Comparison of ENCODE assay signal across 34 mouse cellular contexts in genomic region chr19:58099539-58099938, GRCm38 (mm10).
"Had no signal": no experiment of that assay in that cellular context is flagged by ENCODE, and none has a peak within 500 bp of the region (broad histone marks: within the 10 kb centered on the region; RNA-seq: fewer than 3 reads in every experiment).

No protein-coding gene starts in this region.

- H3K27me3 ChIP-seq: heart, embryonic 12.5 days; heart, embryonic 13.5 days; heart, embryonic 15.5 days; hindbrain, embryonic 12.5 days; hindbrain, embryonic 13.5 days; hindbrain, embryonic 15.5 days; intestine, embryonic 15.5 days; kidney, embryonic 15.5 days had no signal

- H3K9me3 ChIP-seq: heart, embryonic 15.5 days; hindbrain, embryonic 10.5 days; hindbrain, embryonic 12.5 days; hindbrain, embryonic 13.5 days; hindbrain, embryonic 15.5 days; intestine, embryonic 15.5 days; kidney, embryonic 15.5 days had no signal

- H3K4me2 ChIP-seq: heart, embryonic 11.5 days; heart, embryonic 12.5 days; heart, embryonic 13.5 days; heart, embryonic 15.5 days; hindbrain, embryonic 12.5 days; hindbrain, embryonic 13.5 days; hindbrain, embryonic 14.5 days; hindbrain, embryonic 15.5 days; intestine, embryonic 15.5 days; kidney, embryonic 15.5 days had no signal

- DNase-seq: heart, postnatal 10 days; heart, postnatal 14 days; heart, postnatal 36 days; heart, postnatal 4 days; kidney, adult 11 months; kidney, adult 18-20 months; kidney, adult 2 months; kidney, adult 8-10 months; kidney, adult 9 months; kidney, postnatal 10 days; kidney, postnatal 14 days; kidney, postnatal 25 days; kidney, postnatal 36 days; kidney, postnatal 4 days; layer of hippocampus, adult 9-11 months; layer of hippocampus, postnatal 36 days had no signal

- H3K4me1 ChIP-seq: hindbrain, embryonic 15.5 days had no signal

- H3K27ac ChIP-seq: heart, embryonic 13.5 days; heart, embryonic 15.5 days; hindbrain, embryonic 10.5 days; hindbrain, embryonic 12.5 days; hindbrain, embryonic 13.5 days; hindbrain, embryonic 14.5 days; hindbrain, embryonic 15.5 days; hindbrain, postnatal 0 days; intestine, embryonic 15.5 days; kidney, embryonic 15.5 days; kidney, postnatal 0 days; layer of hippocampus, adult 2 months had no signal

- H3K4me3 ChIP-seq: heart, embryonic 12.5 days; heart, embryonic 13.5 days; heart, embryonic 15.5 days; hindbrain, embryonic 10.5 days; hindbrain, embryonic 12.5 days; hindbrain, embryonic 13.5 days; hindbrain, embryonic 15.5 days; intestine, embryonic 15.5 days; kidney, embryonic 15.5 days; layer of hippocampus, adult 2 months had no signal

- ATAC-seq: hindbrain, embryonic 16.5 days; hindbrain, postnatal 0 days; inflammation-experienced regulatory T-cells, adult 6 months; intestine, embryonic 15.5 days; intestine, embryonic 16.5 days; intestine, postnatal 0 days had no signal

- H3K9ac ChIP-seq: heart, embryonic 12.5 days; heart, embryonic 13.5 days; heart, embryonic 15.5 days; hindbrain, embryonic 12.5 days; hindbrain, embryonic 13.5 days; hindbrain, embryonic 14.5 days; hindbrain, embryonic 15.5 days; intestine, embryonic 15.5 days; kidney, embryonic 15.5 days had no signal

- H3K36me3 ChIP-seq: heart, embryonic 12.5 days; heart, embryonic 15.5 days; hindbrain, embryonic 10.5 days; hindbrain, embryonic 12.5 days; hindbrain, embryonic 13.5 days; hindbrain, embryonic 15.5 days; intestine, embryonic 15.5 days; kidney, embryonic 15.5 days had no signal
